Mouse (Mus musculus): ENCODE measurements at regions not wholly inside any gene's neighbourhood (a gene's known extent, or its start where the extent isn't known, plus 50 kb on each side); places are given as distances from the start of the nearest gene placed in this dataset.

- no peak for DNase-seq (ENCODE audit: low spot score in 2 of 2)
Measured at GRCm38 (mm10) chr14:16901534-16902147, 82.7 kb upstream of the Rarb start.

- DNase-seq (ENCODE audit: low spot score in 2 of 2) = no peak
Measured at GRCm38 (mm10) chr14:16897747-16898544, 79.0 kb upstream of the Rarb start.

- no peak for DNase-seq (ENCODE audit: low spot score in 2 of 2)
Measured at GRCm38 (mm10) chr14:16896974-16897373, 78.0 kb upstream of the Rarb start.

GRCm38 (mm10) chr14:16881249-16881648 lies 62.3 kb upstream of the Rarb start:
- DNase-seq (ENCODE audit: low spot score in 2 of 2) = no peak

- no peak for DNase-seq (ENCODE audit: low spot score in 2 of 2)
Measured at GRCm38 (mm10) chr14:16869221-16869620, 50.3 kb upstream of the Rarb start.
